Mouse (Mus musculus): Measurements from ENCODE around the gene Nudt6.

Nudt6 gene

GRCm38 (mm10) chr3:37383096-37383765, 36.8 kb downstream of the Nudt6 start:
- DNase-seq (ENCODE audit: low spot score) = no peak

- no peak for DNase-seq (ENCODE audit: low spot score)
Measured at GRCm38 (mm10) chr3:37381457-37381856, 38.6 kb downstream of the Nudt6 start.

DNA sequence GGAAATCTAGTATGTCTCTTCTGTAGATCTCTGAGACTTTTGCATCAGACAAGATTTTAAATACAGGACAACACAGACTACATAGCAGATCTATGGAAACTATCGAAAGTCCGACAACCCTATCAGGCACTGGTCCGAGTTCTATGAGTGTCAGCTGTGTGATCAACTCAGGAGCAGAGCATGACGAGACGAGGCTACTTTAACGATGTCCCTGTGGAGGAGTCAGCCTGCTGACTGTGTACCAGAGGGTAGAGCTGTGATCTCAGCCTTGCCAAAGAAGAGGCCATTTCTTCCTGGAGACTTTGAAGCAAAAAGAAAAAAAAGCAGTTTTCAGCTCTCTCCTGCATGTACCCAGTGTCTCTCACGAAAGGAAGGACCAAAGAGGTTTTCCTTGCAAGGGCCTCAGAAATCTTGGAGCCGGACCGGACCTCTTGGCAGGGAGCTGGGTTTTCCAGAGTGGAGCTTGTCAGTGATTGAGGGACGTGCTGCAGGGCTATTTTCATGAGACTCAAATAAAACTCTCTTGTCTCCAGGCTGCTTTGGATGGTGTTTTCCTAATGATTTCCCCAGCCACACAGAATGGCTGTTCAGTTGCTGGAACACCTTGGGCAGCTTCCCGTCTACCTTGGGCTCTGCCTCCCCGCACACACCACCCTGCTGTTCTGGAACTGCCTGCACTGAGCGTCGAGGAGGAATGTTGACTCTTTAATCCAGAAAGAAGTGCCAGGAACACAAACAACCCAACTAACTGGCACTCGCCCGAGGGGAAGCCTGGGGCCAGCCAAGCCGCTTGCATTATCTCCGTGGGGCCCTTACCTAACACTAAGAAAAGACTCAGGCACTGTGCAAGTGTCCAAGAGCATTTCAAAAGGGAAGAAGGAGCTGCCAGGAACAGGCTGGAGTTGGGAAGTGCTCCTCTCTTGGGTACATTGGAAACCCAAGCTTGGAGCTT, 39.8 kb downstream of the Nudt6 start:
- DNase-seq (ENCODE audit: low spot score) = no peak

DNA sequence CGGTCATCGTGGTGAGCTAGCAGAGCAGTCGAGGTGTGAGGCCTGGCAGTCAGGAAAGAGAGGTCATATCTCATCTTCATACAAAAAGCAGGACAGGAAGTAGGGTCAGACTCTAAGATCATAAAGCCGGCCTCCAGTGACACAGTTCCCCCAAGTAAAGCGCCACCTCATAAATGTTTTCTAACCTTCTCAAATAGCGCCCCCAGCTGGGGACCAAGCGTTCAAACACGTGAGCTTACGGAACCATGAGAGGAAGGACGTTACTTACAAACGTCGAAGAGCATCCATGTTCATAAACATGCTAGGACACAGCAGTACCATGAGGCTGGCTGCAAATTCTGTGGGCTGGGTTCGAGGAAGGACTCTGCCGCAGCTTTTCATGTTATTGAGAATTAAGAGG, 40.8 kb downstream of the Nudt6 start:
- DNase-seq (ENCODE audit: low spot score) = no peak

GRCm38 (mm10) chr3:37378412-37378811, 41.6 kb downstream of the Nudt6 start:
- no peak for DNase-seq (ENCODE audit: low spot score)

DNA sequence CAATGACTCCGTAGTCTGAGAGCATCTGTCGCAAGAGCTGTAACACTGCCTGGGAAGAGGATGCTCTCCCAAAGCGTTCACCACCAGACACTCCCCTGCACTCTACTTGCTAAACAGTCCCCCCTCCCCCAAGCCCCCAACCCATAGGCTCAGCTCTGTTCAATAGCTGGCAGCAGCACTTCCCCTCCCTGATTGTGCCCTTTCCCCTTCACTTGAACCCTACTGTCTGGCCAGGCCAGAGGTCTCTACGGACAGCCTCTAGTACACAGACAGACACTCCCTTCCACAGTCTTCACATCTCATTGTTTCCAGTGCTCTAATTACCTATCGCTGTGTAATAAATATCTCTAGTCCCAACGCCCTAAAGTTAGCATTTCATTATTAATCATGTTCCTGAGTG, 42.1 kb downstream of the Nudt6 start:
- DNase-seq (ENCODE audit: low spot score) = no peak

DNA sequence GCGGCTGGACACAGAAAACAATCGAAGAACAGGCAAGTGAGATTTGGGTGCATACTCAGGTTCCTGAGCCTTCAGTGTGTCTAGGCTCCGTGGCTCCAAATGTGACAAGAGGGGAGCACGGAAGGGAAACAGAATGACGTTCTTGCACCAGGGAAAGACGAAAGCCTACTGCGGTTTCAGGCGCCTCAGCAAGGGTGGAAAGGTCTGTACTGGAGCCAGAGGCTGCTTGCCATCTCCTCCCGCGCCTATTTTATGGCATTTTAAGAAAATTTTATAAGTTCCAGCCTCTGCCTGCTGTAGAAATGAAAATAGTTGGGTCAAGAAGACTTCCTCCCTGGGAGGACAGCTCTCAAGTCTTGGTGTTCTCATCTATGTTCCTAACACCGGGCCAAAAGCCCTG, 46.3 kb downstream of the Nudt6 start:
- no peak for DNase-seq (ENCODE audit: low spot score)

DNA sequence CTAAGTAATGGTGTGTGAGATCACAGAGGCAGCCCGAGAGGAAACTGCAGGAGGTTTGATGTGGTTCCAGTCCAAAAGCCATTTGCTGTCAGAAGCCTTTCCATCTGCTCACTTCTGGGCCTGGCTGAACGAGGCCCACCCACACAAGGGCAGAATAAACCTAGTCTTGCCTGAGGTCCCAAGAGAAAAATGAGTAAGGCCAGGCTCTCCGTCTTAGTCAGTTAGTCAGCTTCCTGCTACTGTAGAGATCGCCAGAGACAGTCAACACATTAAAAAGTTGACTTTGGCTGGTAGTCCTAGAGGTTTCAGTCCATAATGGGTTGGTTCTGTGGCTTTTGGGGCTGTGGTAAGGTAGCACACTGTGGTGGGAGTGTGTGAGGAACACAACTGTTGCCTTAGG, 49.6 kb downstream of the Nudt6 start:
- no peak for DNase-seq (ENCODE audit: low spot score)

GRCm38 (mm10) chr3:37366381-37367053, 53.5 kb downstream of the Nudt6 start:
- DNase-seq (ENCODE audit: low spot score) = no peak

- DNase-seq (ENCODE audit: low spot score) = no peak
Measured at GRCm38 (mm10) chr3:37365976-37366375, 54.0 kb downstream of the Nudt6 start.

DNA sequence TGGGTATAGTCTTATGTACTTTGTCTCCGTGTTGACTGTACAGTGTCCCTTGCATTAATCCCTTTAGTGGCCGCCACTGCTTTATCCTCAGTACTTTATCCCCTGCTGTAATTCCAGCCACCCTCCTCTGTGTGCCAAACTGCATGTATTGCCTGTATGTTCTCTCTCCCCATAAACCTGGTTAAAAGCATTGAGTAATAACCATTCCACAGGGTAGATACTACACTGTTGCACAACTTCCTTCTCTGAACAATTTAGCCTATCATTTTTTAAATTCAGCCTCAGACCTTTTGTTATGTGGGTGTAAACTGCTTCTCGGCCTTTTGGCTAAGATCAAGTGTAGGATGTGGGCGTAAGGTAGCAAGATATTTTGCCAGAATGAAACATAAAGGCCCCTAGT, 54.9 kb downstream of the Nudt6 start:
- no peak for DNase-seq (ENCODE audit: low spot score)

DNA sequence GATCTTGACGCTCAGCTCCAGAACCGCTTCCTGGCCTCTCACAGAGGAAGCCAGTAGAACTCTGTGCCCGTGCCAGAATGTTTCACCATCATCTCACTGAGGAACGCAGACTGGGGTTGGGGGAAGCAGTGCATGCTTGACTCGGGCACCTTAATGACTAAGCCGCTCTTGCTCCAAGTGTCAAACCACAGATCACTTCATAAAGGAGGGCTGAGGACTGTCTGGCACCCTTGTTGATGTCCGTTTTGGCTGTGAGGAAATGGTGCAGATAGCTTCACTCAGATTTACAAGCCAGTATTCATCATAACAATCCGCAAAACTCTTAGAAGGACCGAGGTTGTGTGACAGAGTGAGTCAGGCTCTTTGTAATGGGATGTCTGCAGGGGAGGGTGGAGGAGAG, 59.3 kb downstream of the Nudt6 start:
- no peak for DNase-seq (ENCODE audit: low spot score)
